Mouse (Mus musculus) myocyte (in vitro differentiated cells): Measurements from ENCODE around the gene Myod1. TPM values are rescaled to one million over a fixed set of nuclear protein-coding genes. Genes with fewer than 3 reads are reported as not detected.

ENCODE experiments used
- H3K27me3 ChIP-seq: one replicate; pipeline ENCODE4 v1.6.1; 2011; ENCODE audit not compliant: control insufficient read depth, insufficient read depth, insufficient read length
- H3K36me3 ChIP-seq: one replicate; pipeline ENCODE4 v1.6.1; 2011; ENCODE audit not compliant: control insufficient read depth, insufficient read depth
- H3K4me2 ChIP-seq: one replicate; pipeline ENCODE4 v1.6.1; 2011; ENCODE audit warnings: low read depth, control low read depth
- H3K4me3 ChIP-seq: one replicate; pipeline ENCODE4 v1.5.1; 2011; ENCODE audit warnings: mild to moderate bottlenecking, control low read depth, moderate library complexity
- H3K79me2 ChIP-seq: one replicate; pipeline ENCODE4 v1.6.1; 2011; ENCODE audit not compliant: control insufficient read depth, insufficient read depth
- H3ac ChIP-seq: one replicate; pipeline ENCODE4 v1.6.1; 2011; ENCODE audit not compliant: control insufficient read depth, insufficient read length
- CEBPB ChIP-seq: IDR thresholded peaks from 2 replicates; pipeline ENCODE4 v1.6.1; 2011; ENCODE audit warnings: mild to moderate bottlenecking, moderate library complexity; ENCODE audit not compliant: poor library complexity, insufficient read depth, severe bottlenecking
- E2F4 ChIP-seq: IDR thresholded peaks from one replicate; pipeline ENCODE4 v1.6.1; 2011; ENCODE audit warnings: mild to moderate bottlenecking, control low read depth, moderate library complexity; ENCODE audit not compliant: insufficient read depth
- MAX ChIP-seq: IDR thresholded peaks from one replicate; pipeline ENCODE4 v1.6.1; 2011; ENCODE audit warnings: low read depth, mild to moderate bottlenecking, control low read depth
- MYOD1 ChIP-seq, 3 experiments: IDR thresholded peaks; one replicate each; pipeline ENCODE4 v1.6.1; 2011; ENCODE audit warnings: control low read depth in 2 of 3, low read depth in 2 of 3, mild to moderate bottlenecking in 2 of 3, moderate library complexity in 1 of 3; ENCODE audit not compliant: insufficient read length in 2 of 3, control insufficient read depth in 1 of 3
- MYOG ChIP-seq, 3 experiments: IDR thresholded peaks; one replicate each; pipeline ENCODE4 v1.6.1; 2011; ENCODE audit warnings: control low read depth in 2 of 3, low read depth in 2 of 3, mild to moderate bottlenecking in 2 of 3; ENCODE audit not compliant: insufficient read length in 2 of 3, control insufficient read depth in 1 of 3, insufficient read depth in 1 of 3
- POLR2A ChIP-seq: IDR thresholded peaks from one replicate; pipeline ENCODE4 v1.6.1; 2011; ENCODE audit warnings: low read depth, mild to moderate bottlenecking, control low read depth, moderate library complexity; ENCODE audit not compliant: insufficient read length
- POLR2AphosphoS2 ChIP-seq: IDR thresholded peaks from one replicate; pipeline ENCODE4 v1.6.1; 2011; ENCODE audit warnings: low read depth, control low read depth; ENCODE audit not compliant: insufficient read length
- REST ChIP-seq: IDR thresholded peaks from one replicate; pipeline ENCODE4 v1.6.1; 2011; ENCODE audit warnings: mild to moderate bottlenecking, control low read depth, moderate library complexity; ENCODE audit not compliant: insufficient read depth, insufficient read length
- SRF ChIP-seq: IDR thresholded peaks from one replicate; pipeline ENCODE4 v1.6.1; 2011; ENCODE audit warnings: low read depth; ENCODE audit not compliant: control insufficient read depth, insufficient read length
- TCF12 ChIP-seq: IDR thresholded peaks from one replicate; pipeline ENCODE4 v1.6.1; 2011; ENCODE audit warnings: mild to moderate bottlenecking, control low read depth; ENCODE audit not compliant: poor library complexity, insufficient read depth, severe bottlenecking
- TCF3 ChIP-seq: IDR thresholded peaks from one replicate; pipeline ENCODE4 v1.6.1; 2011; ENCODE audit warnings: low read depth, control low read depth; ENCODE audit not compliant: insufficient read length
- USF1 ChIP-seq: IDR thresholded peaks from one replicate; pipeline ENCODE4 v1.6.1; 2011; ENCODE audit warnings: low read depth, mild to moderate bottlenecking, control low read depth, moderate library complexity
- polyA plus RNA-seq: library from polyadenylated mRNA; unstranded; fragments of >200 nt; fragmentation: generic; extraction: Trizol; gene quantifications from one replicate; pipeline ENCODE4 v1.2.1, GENCODE M21; 2012; ENCODE audit warnings: missing spikeins

The Myod1 gene
- polyA plus RNA-seq, 1 experiment: 396 TPM

GRCm38 (mm10) chr7:46396928-46397731, 20.9 kb downstream of the Myod1 start:
- no peaks in the 10 kb centered on the region for H3K36me3 ChIP-seq
- H3K79me2 ChIP-seq: no peaks in the 10 kb centered on the region
- no peak overlapping the region for H3K4me3 ChIP-seq
- no peak overlapping the region for H3ac ChIP-seq
- H3K4me2 ChIP-seq: no peak overlapping the region
- TF ChIP-seq TCF3: no peak
- TF ChIP-seq REST: peak; percentile 20
- peaks cover 65% of the 10 kb centered on the region for H3K27me3 ChIP-seq

GRCm38 (mm10) chr7:46397732-46398333, 21.6 kb downstream of the Myod1 start:
- no peak overlapping the region for H3ac ChIP-seq
- H3K27me3 ChIP-seq: peaks cover 65% of the 10 kb centered on the region
- H3K4me2 ChIP-seq: no peak overlapping the region
- H3K79me2 ChIP-seq: no peaks in the 10 kb centered on the region
- H3K4me3 ChIP-seq: no peak overlapping the region
- no peak for TF ChIP-seq SRF
- TF ChIP-seq USF1: no peak
- TF ChIP-seq MAX: no peak
- TF ChIP-seq TCF3: no peak
- no peak for TF ChIP-seq E2F4
- TF ChIP-seq CEBPB: no peak
- no peak for TF ChIP-seq POLR2AphosphoS2
- TF ChIP-seq MYOD1 (IDR thresholded peaks at IDR 0.05; ENCODE audit: control insufficient read depth in 1 of 3, insufficient read length in 2 of 3, low read depth in 2 of 3): no peak
- no peak for TF ChIP-seq MYOG (IDR thresholded peaks at IDR 0.05; ENCODE audit: control insufficient read depth in 1 of 3, insufficient read depth in 1 of 3, insufficient read length in 2 of 3, low read depth in 2 of 3)
- no peak for TF ChIP-seq REST
- TF ChIP-seq TCF12: no peak
- no peak for TF ChIP-seq POLR2A
- no peaks in the 10 kb centered on the region for H3K36me3 ChIP-seq

GRCm38 (mm10) chr7:46398612-46399011, 22.3 kb downstream of the Myod1 start:
- Histone ChIP-seq H3K79me2 (no peaks in the 10 kb centered on the region), H3K27me3 (peaks cover 63% of the 10 kb centered on the region), H3K4me3 (no peak overlapping the region), H3K36me3 (no peaks in the 10 kb centered on the region), H3ac (no peak overlapping the region), H3K4me2 (no peak overlapping the region)
- no peak for TF ChIP-seq E2F4
- TF ChIP-seq USF1: no peak
- no peak for TF ChIP-seq POLR2AphosphoS2
- TF ChIP-seq CEBPB: no peak
- TF ChIP-seq MAX: no peak
- TF ChIP-seq MYOD1 (IDR thresholded peaks at IDR 0.05; ENCODE audit: control insufficient read depth in 1 of 3, insufficient read length in 2 of 3, low read depth in 2 of 3): no peak
- no peak for TF ChIP-seq TCF3
- no peak for TF ChIP-seq SRF
- TF ChIP-seq REST: no peak
- TF ChIP-seq POLR2A: no peak
- TF ChIP-seq TCF12: no peak
- no peak for TF ChIP-seq MYOG (IDR thresholded peaks at IDR 0.05; ENCODE audit: control insufficient read depth in 1 of 3, insufficient read depth in 1 of 3, insufficient read length in 2 of 3, low read depth in 2 of 3)

GRCm38 (mm10) chr7:46399676-46400075, 23.4 kb downstream of the Myod1 start:
- H3K36me3 ChIP-seq: no peaks in the 10 kb centered on the region
- no peak for TF ChIP-seq TCF3
- no peak for TF ChIP-seq REST
- TF ChIP-seq POLR2A: no peak
- TF ChIP-seq POLR2AphosphoS2: no peak
- no peak for TF ChIP-seq MAX
- no peak for TF ChIP-seq CEBPB
- no peak for TF ChIP-seq E2F4
- no peak for TF ChIP-seq USF1
- TF ChIP-seq MYOD1 (IDR thresholded peaks at IDR 0.05; ENCODE audit: control insufficient read depth in 1 of 3, insufficient read length in 2 of 3, low read depth in 2 of 3): no peak
- TF ChIP-seq TCF12: no peak
- TF ChIP-seq SRF: no peak
- no peak for TF ChIP-seq MYOG (IDR thresholded peaks at IDR 0.05; ENCODE audit: control insufficient read depth in 1 of 3, insufficient read depth in 1 of 3, insufficient read length in 2 of 3, low read depth in 2 of 3)
- no peaks in the 10 kb centered on the region for H3K79me2 ChIP-seq
- no peak overlapping the region for H3ac ChIP-seq
- H3K27me3 ChIP-seq: peaks cover 59% of the 10 kb centered on the region
- no peak overlapping the region for H3K4me2 ChIP-seq
- H3K4me3 ChIP-seq: no peak overlapping the region
